Mouse (Mus musculus) lung, postnatal 0 days (tissue): Measurements from ENCODE around the gene Mast4. TPM values are rescaled to one million over a fixed set of nuclear protein-coding genes. Genes with fewer than 3 reads are reported as not detected.

Source experiments
- ATAC-seq: fragments of 200-750 bp; cut with Nextera tagmentation; 2 replicates; pipeline ENCODE4 v1.8.0; 2017; ENCODE audit warnings: moderate library complexity
- DNase-seq: peaks from one replicate; pipeline ENCODE4 v3.0.0-alpha.2; 2016; ENCODE audit warnings: low spot score
- H3K27ac ChIP-seq: fragments of 300-500 bp; sonication (generic); 2 replicates; pipeline ENCODE4 v1.5.1; 2014; ENCODE audit warnings: antibody characterized with exemption, mild to moderate bottlenecking, low read length, mixed read lengths
- H3K27me3 ChIP-seq: fragments of 300-500 bp; sonication (generic); replicated peaks from 2 replicates; pipeline ENCODE4 v1.6.1; 2014; ENCODE audit warnings: low read length, mixed read lengths; ENCODE audit not compliant: insufficient read depth
- H3K36me3 ChIP-seq: fragments of 300-500 bp; sonication (generic); 2 replicates; pipeline ENCODE4 v1.6.1; 2014; ENCODE audit warnings: low read length, mixed read lengths; ENCODE audit not compliant: insufficient read depth
- H3K4me1 ChIP-seq: fragments of 300-500 bp; sonication (generic); 2 replicates; pipeline ENCODE4 v1.6.1; 2014; ENCODE audit warnings: antibody characterized with exemption, low read depth, low read length, mixed read lengths; ENCODE audit not compliant: insufficient read depth
- H3K4me2 ChIP-seq: fragments of 300-500 bp; sonication (generic); replicated peaks from 2 replicates; pipeline ENCODE4 v1.6.1; 2014; ENCODE audit warnings: low read depth, mild to moderate bottlenecking, low read length, moderate library complexity, mixed read lengths
- H3K4me3 ChIP-seq: fragments of 300-500 bp; sonication (generic); 2 replicates; pipeline ENCODE4 v1.5.1; 2014; ENCODE audit warnings: low read depth, low read length
- H3K9ac ChIP-seq: fragments of 300-500 bp; sonication (generic); replicated peaks from 2 replicates; pipeline ENCODE4 v1.6.1; 2014; ENCODE audit warnings: low read depth, mild to moderate bottlenecking
- H3K9me3 ChIP-seq: fragments of 300-500 bp; sonication (generic); 2 replicates; pipeline ENCODE4 v1.6.1; 2016; ENCODE audit warnings: low read length, mixed read lengths
- CTCF ChIP-seq: IDR thresholded peaks from 2 replicates; pipeline ENCODE4 v1.5.1; 2016; ENCODE audit warnings: antibody characterized with exemption, mild to moderate bottlenecking
- EP300 ChIP-seq: IDR thresholded peaks from 2 replicates; pipeline ENCODE4 v1.6.1; 2016; ENCODE audit warnings: antibody characterized with exemption, mild to moderate bottlenecking, control low read depth
- WGBS: fragments of 180-500 bp; shearing (Covaris S2); extraction: QIAGEN DNeasy Blood & Tissue Kit; methylation state at CpG from one replicate; pipeline ENCODE4 v1.1.7; 2014; 5-methylcytosine and 5-hydroxymethylcytosine counted together
- polyA plus RNA-seq: library from polyadenylated mRNA; unstranded; fragments of >200 nt; fragmentation: Nextera tagmentation; extraction: Ambion mirVana; gene quantifications from 2 replicates; pipeline ENCODE4 v1.2.1, GENCODE M21; 2015

The Mast4 gene
- polyA plus RNA-seq, 1 experiment from 2014 or later, result 15.5 TPM

GRCm38 (mm10) chr13:102773169-102773568, 561.1 kb downstream of the Mast4 start:
- Histone ChIP-seq H3K9me3 (no peaks in the 10 kb centered on the region), H3K36me3 (peaks cover 6% of the 10 kb centered on the region; the same call in 1 of the 2 replicates), H3K4me3 (no peak overlapping the region), H3K9ac (no peak overlapping the region), H3K27me3 (no peaks in the 10 kb centered on the region), H3K27ac (no peak overlapping the region), H3K4me1 (no peaks in the 10 kb centered on the region; the same call in 1 of the 2 replicates), H3K4me2 (no peak overlapping the region)
- 79% methylated on average over 9 of the region's 9 CpGs for WGBS
- ATAC-seq (no peak), DNase-seq (no peak)
- TF ChIP-seq EP300 (no peak), CTCF (no peak)

DNA sequence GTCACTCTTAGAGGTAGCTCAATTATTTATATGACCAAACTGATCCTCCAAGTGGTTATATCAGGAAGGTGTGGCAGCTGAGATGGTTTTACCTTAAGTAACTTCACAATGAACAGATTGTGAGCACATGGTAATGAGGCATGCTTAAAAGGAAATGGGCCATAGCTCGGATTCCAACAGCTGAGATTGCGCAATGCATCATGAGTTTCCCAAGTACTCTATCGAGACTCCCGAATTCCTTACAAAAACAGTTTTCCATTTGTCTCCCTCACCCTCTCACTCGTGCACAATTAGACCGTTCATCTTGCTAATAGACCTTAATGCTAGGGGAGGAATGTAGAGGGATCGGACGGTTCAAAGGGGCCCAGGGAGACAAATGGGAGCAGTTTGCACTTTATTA, 564.1 kb downstream of the Mast4 start:
- Histone ChIP-seq H3K4me2 (no peak overlapping the region), H3K27ac (0 out of 2 replicates have a peak overlapping the region, but pooled peaks have one; percentile 9), H3K9ac (no peak overlapping the region), H3K36me3 (peaks cover 10% of the 10 kb centered on the region; the same call in 1 of the 2 replicates), H3K4me3 (no peak overlapping the region), H3K9me3 (no peaks in the 10 kb centered on the region), H3K4me1 (no peaks in the 10 kb centered on the region), H3K27me3 (no peaks in the 10 kb centered on the region)
- WGBS, result 29% methylated on average over 8 of the region's 8 CpGs
- ATAC-seq (peak; percentile 73), DNase-seq (peak; percentile 85)
- TF ChIP-seq CTCF (no peak), EP300 (peak; percentile 49)

GRCm38 (mm10) chr13:102768512-102768911, 565.8 kb downstream of the Mast4 start:
- Histone ChIP-seq H3K4me3 (no peak overlapping the region), H3K4me2 (no peak overlapping the region), H3K36me3 (peaks cover 10% of the 10 kb centered on the region; the same call in 1 of the 2 replicates), H3K4me1 (no peaks in the 10 kb centered on the region), H3K9ac (no peak overlapping the region), H3K27me3 (no peaks in the 10 kb centered on the region), H3K9me3 (no peaks in the 10 kb centered on the region), H3K27ac (no peak overlapping the region)
- DNase-seq, result no peak
- 89% methylated on average over 11 of the region's 11 CpGs for WGBS
- ATAC-seq, result no peak
- no peak for TF ChIP-seq CTCF
- TF ChIP-seq EP300, result no peak

DNA sequence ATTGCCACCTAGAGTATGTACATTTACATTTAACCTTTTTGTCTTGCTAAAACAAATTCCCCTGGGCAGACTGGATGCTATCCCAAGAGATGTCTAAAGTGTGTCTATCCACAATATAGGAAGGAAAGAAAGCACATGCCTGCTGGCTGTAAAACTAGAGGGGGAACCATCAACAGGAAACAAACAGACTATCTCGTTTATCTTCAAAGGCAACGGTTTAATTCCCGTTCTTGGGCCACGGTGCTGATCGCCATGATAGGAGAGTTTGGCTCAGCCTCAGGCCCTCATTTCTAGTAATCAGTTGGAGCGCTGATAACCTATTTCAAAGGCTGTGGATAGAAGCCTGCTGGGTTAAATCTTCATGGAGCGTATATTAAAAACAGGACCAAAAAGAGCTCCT, 567.2 kb downstream of the Mast4 start:
- no peak for TF ChIP-seq EP300
- no peak for TF ChIP-seq CTCF
- ATAC-seq, result no peak

DNA sequence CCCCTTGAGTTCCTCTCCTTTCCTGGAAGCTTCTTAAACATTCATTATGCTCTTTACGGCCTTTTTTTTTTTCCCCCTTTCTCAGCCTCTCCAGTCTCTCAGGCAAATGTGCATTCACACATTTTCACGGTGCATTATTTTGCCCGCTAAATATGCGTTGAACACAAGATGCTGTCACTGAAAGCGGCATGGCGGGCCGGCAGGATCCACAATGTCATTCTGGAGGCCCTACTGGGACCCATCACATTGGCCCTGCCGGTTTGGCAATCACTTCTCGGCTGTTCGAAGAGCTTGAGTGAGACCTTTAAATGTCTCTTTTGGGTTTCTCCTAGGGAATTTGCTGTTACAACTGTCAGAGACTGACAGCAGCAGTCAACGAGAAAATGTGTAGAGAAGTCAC, 569.1 kb downstream of the Mast4 start:
- Histone ChIP-seq H3K4me2 (no peak overlapping the region), H3K9ac (no peak overlapping the region), H3K36me3 (peaks cover 4% of the 10 kb centered on the region; the same call in 1 of the 2 replicates), H3K4me3 (no peak overlapping the region), H3K27me3 (no peaks in the 10 kb centered on the region), H3K27ac (no peak overlapping the region), H3K9me3 (no peaks in the 10 kb centered on the region), H3K4me1 (no peaks in the 10 kb centered on the region)
- ATAC-seq, result no peak
- no peak for TF ChIP-seq CTCF
- TF ChIP-seq EP300, result no peak
- WGBS, result 92% methylated on average over 11 of the region's 11 CpGs
- DNase-seq, result no peak

More for the DNA sequence above, 567.2 kb downstream of the Mast4 start:
- Histone ChIP-seq H3K9ac (no peak overlapping the region), H3K4me3 (no peak overlapping the region), H3K27ac (no peak overlapping the region), H3K36me3 (peaks cover 4% of the 10 kb centered on the region; the same call in 1 of the 2 replicates), H3K9me3 (no peaks in the 10 kb centered on the region), H3K4me2 (no peak overlapping the region), H3K4me1 (no peaks in the 10 kb centered on the region), H3K27me3 (no peaks in the 10 kb centered on the region)
- 76% methylated on average over 7 of the region's 7 CpGs for WGBS
- DNase-seq, result no peak

- H3K9ac ChIP-seq, result no peak overlapping the region
- ATAC-seq (no peak), DNase-seq (no peak)
- no peak overlapping the region for H3K4me3 ChIP-seq
- TF ChIP-seq CTCF (no peak), EP300 (no peak)
- peaks cover 4% of the 10 kb centered on the region; the same call in 1 of the 2 replicates for H3K36me3 ChIP-seq
- no peak overlapping the region for H3K4me2 ChIP-seq
- no peaks in the 10 kb centered on the region for H3K4me1 ChIP-seq
- H3K9me3 ChIP-seq, result no peaks in the 10 kb centered on the region
- 76% methylated on average over 1 of the region's 1 CpGs for WGBS
- H3K27ac ChIP-seq, result no peak overlapping the region
- H3K27me3 ChIP-seq, result no peaks in the 10 kb centered on the region
Measured at GRCm38 (mm10) chr13:102764218-102764617, 570.1 kb downstream of the Mast4 start.

DNA sequence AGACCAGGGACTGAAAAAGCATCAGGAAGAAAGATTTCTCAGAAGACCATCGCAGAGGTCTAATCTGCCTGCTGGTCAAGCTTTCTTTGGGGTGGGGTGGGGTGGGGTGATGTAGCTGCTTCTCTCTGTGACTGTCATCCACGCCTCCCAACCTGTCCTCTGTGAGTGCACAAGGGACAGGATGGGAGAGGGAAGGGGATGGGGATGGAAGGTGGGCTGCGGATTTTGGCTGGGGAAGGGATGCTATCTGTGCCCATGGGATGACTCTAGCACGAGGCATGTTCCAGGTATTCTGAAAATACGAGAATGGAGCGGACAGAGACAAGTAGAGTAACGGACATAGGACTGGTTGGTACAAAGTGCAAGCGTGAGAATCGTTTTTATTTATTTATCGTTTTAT, 572.1 kb downstream of the Mast4 start:
- peaks cover 11% of the 10 kb centered on the region; the same call in 1 of the 2 replicates for H3K36me3 ChIP-seq
- DNase-seq (no peak), ATAC-seq (no peak)
- H3K4me1 ChIP-seq, result no peaks in the 10 kb centered on the region
- no peaks in the 10 kb centered on the region for H3K9me3 ChIP-seq
- H3K4me3 ChIP-seq, result no peak overlapping the region
- no peak overlapping the region for H3K27ac ChIP-seq
- H3K4me2 ChIP-seq, result no peak overlapping the region
- no peak for TF ChIP-seq EP300
- H3K27me3 ChIP-seq, result no peaks in the 10 kb centered on the region
- WGBS, result 94% methylated on average over 10 of the region's 10 CpGs
- no peak overlapping the region for H3K9ac ChIP-seq
